Mouse (Mus musculus) telencephalon, adult 2 months (tissue): ENCODE measurements around the gene Fam161b.
A peak's percentile ranks its signal among the peaks of the same experiment; 100 is the strongest.

Experiments used
- DNase-seq: peaks from one replicate; pipeline ENCODE4 v3.0.0-alpha.2; 2011; ENCODE audit warnings: low read depth, low spot score

Gene Fam161b

DNA sequence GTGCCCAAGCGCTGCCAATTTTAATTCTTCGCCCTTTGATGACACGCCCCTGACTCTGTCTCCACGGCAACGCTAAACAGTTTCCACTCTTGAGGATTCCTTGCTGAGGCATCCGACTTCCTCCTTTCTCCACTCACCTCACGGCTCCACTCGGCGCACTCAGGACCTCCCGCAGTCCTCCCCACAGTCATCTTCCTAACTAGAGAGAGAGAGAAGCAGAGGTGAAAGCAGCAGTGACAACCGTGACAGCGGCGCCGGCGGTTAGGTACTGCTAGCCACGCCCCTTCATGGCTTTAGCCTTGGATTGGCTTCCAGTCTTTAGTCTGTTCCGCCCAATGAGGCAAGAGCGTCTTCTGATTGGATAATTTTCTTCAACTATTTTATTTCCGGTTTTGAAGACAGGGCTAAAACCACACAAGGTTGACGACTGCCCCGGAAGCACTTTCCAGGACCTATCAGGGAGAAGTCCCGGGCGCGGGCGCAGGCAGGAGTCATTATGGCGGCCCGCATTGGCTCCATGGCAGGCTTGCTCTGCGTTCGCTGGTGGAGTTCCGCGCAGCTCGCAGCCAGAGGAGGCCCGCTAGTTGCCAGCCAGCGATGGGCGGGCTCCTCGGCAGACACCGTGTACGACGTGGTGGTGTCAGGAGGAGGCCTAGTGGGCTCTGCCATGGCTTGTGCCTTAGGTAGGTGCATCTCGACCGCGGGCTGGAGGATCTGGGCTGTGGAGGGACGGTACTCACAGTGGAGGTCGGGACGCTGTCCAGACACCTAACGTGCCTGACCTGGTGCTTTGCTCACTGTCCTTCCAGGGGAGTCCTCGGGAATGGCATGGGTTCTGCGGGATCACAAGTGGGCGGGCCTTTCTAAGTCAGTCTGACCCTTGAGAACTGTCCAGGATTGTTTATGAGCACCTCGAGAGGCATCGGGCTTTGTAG is at the start of gene Fam161b, which contains the start of gene Coq6:
TSS of gene Fam161b (minus strand) at position 279 of the 935 bp plus-strand sequence.
TSS of gene Coq6 (plus strand) at position 103 of the 935 bp plus-strand sequence.
- DNase-seq, result peak; percentile 99

DNA sequence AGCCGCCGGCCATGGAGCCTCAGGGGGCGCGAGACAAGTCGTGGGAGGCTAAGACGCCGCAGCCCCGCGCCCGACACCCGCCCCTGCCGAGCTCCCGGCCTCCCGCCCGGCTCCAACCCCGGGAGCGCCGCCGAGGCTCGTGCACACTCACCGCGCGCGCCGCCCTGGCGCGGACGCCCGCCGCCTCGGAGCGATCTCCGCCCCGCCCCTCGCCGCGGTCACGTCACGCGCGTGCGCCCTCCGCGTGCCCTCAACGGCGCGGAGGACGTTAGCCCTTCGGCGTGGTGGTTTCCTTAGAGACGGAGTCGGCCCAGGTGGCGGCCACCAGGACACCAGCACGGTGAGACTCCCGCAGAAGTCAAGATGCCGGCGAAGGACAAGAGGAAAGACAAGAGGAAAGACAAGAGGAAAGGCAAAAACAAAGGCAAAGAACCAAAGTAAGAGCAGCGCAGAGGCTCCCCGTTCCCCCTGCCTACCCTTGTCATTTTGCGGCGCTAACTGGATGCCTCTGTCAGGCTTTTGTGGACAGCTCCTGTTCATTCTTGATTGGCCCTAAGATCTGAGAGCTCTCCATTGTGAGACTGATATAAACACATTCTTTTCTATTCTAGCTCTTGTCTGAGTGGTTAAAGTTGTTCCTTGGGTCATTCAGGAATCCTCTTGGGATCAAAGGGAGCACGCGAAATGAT is 47.3 kb upstream of the Fam161b start, which contains the start of the genes Entpd5 and Bbof1:
TSS of gene Entpd5 (minus strand) at position 211 of the 689 bp plus-strand sequence.
TSS of gene Bbof1 (plus strand) at position 253 of the 689 bp plus-strand sequence.
- DNase-seq, result peak; percentile 69

DNA sequence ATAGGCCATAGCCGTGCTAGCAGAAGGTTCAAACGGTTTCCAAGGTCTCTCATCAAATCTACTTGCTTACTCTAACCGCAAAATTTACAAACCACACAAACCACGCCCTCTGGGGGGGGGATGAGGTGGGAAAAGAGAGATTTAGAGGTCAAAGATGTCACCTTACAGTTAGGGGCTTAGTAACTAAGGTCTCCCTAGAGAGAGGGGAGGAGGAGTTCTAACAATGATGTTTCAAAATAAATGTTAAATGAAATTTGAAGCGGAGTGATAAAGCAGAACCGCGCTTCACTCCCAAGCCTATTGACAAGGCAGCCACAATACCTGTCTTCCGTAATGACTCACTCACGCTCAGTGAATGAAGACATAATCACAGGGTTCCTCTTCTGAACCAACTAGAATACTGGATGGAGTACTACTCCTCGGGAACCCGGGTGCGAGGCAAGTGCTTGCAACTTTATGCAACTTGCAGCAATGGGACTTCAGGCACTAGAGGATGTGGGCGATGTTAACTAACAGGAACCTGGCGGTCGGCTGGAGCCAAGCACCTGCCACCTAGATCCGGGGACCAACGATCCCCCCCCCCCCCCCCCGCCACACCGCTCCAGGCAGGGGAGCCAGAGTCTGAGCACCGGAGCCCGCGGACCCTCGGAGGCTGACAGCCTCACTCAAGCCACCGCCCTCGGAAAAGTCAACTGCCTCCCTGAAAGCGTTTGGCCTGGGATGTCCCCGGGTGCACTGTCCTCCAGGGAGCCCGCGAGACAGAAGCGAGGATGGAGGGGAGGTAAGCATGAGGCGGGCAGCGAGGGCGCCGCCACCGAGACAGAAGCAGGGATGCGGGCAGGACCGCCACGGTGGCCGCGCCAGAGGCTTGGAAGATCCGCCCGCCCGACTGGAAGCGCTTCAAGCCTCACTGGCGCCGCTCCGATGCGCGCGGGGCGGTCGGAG is 46.5 kb upstream of the Fam161b start:
- DNase-seq, result peak; percentile 11

DNA sequence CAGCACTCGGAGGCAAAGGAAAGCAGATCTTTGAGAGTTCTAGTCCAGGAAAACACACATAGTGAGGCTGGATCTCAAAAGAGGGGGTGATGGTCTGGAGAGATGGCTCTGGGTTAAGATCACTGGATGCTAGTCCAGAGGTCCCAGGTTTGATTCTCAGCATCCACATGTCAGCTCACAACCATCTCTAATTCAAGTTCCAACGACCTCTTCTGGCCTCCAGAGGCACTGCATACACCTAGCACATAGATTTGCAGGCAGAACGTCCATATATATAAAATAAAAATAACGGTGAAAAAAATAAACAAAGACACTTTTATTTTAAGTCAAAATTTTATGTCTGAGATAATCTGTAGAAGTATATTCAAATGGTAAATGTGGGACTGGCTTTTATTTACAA is 45.6 kb upstream of the Fam161b start:
- no peak for DNase-seq

DNA sequence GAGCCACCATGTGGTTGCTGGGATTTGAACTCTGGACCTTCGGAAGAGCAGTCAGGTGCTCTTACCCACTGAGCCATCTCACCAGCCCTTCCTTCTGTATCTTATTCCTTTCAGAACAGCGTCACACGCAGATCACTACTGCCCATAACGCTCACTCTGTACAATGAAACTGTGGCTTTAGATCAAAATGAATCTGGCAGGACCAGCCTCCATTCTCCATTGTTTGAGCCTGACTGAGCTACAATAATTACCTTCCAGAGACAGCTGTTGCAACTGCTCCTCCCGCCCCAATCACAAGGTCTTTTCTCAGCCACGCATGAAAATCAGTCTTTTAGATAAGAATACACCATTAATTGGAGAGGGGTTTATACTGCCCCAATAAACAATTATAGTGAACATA is 42.9 kb upstream of the Fam161b start:
- DNase-seq, result peak; percentile 16

DNA sequence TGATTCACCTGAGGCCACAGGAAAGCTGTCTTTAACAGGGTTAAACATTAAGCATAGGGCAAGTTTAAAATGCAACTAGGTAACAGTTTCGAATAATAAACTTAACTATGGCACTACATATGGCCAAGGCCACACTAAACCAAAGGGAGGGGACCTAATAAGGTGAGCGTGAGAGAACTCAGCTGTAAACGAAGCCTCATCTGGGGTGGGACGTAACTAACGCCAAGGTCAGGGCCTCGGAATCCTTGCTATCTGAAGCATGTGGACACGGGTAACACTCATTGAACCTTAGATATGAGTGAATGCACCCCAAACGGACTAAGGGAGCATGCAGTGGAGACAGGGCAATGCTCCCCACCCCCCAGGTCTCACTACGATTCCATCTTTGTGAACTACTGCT is 41.3 kb upstream of the Fam161b start:
- no peak for DNase-seq

DNA sequence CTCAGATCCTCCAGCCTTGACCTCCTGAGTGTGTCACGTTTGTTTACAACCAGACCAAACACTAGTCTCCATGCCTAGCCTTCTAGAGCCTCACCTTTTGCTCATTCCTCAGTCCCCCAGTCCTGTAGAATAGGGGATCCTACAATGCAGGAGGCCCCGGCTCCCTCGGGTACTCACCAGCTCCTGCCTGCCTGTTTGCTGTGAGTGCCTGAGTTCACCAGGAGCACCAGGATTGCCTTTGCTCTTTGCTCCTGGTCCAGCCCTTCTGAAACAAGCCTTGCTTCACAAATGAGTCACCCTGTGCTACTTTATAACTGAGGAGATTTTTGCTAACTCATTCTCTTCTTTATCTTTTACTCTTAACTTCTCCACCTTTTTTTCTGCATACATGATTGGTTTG is 39.0 kb upstream of the Fam161b start:
- no peak for DNase-seq

DNA sequence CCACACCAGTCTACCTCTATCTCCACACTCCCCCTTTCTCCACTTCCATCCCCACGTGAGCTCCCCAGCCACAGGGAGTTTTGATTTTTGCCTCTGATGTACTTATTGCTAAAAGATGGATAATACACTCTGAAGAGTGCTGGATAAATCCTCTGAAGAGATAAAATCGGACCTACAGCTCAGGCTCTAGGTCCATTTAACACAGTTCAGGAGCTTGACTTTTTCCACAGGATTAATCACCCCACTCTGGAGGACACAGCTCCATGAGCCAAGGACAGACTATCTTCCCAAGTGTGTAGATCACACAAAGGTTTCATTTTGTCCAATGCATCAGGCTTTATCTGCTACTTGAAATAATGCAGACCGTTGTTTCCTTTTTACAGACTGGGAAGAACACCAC is 38.4 kb upstream of the Fam161b start:
- DNase-seq, result no peak

DNA sequence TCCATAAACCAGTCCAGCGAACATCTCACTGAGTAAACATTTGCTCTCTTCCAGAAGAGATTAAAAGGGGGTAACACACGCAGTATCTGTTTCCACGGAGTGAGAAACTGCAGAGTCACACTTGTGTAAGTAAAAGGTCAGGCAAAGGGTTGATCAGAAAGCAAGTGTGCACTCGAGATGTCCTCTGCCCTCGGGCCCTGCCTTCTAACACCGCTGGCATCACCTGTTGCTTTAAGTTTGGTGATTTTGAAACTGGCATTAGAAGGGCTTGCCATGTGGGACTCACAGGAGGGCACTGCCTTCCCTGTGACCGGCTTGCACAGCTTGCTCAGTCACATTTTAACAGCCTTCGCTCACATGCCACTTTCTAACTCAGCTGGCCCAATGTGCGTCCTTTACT is 38.0 kb upstream of the Fam161b start:
- no peak for DNase-seq

DNA sequence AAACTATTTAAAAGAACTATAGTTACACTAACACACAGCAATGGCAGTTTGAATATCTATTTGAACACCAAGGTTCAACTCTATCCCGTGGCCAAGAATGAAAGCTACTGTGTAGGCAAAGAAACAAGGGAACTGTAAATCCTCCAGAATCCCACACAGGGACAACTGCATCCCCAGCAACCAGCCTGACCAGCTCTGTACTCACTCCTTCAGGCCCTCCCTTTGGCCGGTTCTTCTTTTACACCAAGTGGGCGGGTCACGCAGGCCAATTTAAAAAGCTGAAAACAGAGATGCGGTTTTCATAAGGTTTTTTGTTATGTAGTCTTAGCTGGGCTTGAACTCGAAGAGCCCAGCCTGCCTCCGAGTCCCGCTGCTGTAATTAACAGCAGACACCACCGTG is 37.5 kb upstream of the Fam161b start:
- no peak for DNase-seq

DNA sequence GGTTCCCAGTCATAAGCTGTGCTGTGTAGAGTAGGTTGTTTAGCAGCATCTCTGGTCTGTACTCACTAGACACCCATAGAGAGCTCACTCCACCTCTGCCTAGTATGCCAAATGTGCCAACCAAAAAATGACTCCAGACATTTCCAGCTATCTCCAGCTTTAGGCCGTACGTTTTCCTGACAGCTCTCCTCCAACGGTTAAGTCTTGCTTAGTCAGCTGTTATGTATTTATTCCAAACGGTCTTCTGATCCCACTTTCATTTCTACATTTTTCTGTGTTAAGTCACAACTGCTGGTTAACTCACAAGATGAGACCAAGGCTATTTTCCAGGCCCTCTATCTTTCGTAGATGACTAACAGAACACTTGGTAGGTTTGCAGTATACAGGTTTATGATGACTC is 37.0 kb upstream of the Fam161b start:
- DNase-seq, result no peak

DNA sequence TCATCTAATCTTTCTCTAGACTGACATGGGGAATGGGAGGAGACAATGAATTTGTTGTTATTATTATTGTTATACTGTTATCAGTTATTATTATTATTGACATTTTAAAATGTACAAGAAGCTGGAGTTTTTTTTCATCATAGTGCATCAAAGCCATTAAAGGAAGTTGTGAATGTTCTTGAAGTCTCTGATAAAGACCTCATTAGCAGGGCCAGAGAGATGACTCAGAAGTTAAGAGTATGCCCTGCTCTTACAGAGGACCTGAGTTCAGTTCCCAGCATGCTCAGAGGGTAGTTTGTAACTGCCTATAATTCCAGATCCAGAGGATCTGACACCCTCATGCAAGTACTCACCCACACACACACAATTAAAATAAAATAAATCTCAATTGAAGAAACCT is 36.1 kb upstream of the Fam161b start:
- no peak for DNase-seq

DNA sequence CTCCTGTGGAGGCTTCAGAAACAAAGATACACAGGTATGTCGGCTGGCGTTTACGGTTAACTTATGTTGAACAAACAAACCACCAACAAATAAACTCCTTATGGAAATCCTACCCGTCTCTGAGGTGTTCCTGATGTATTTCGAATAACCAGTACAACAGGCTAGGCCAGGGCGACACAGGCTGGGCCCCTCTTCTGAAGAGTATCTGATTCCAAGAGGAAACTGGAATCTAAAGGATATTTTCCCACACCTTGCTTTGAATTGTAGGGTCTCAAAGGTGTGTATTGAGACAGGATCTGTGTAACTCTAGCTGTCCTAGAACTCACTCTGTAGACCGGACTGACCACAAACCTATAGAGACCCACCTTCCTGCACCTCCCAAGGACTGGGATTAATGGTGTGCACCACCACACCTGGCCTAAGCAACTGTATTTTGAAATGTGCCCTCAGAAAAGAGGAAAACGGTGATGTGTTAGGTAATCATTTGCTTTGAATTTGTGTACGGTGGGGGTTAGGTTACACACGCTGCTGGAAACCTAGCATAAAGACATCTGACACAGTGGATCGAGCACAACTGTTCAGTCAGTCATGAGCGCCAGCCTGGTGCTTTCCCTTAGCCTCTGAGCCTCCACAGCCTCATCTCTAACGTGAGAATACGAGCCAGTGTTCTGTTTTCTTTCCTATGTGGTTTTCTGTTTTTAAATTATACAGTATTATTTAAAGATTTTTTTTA is 35.5 kb upstream of the Fam161b start:
- no peak for DNase-seq

DNA sequence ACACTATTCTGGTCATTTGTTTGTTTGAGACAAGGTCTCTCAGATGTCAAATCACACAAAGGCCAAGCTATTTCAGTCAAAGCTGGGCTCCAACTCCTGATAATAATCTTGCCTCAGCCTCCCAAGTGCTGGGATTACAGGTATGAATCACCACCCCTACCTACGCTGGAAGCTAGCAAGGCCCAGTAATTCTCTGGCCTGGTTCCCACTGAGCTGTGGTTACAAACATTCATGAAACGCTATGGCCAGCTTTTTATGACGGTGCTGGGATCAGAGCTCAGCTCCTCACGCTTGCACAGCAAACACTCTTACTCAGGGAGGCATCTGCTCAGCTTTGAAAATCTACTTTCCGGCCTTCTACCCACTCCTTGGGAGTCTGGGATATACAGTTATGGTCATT is 32.2 kb upstream of the Fam161b start:
- DNase-seq, result no peak

DNA sequence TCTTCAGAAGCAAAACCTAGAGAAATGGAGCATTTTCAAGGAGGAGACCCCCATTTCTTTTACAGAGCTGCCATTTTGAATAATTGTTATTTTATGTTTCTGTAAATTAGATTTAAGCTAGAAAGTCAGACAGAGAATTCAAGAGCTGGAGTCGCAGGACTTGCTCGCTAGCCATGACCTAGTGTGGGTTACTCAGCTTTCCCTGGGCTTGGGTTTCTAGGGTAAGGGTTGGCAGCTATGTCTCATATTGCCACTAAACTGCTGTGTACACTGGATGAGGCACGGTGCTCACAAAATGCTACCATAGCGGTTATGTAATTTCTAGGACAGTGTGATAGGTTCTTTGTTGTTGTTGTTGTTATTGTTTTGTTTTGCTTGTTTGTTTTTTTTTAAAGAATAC is 31.0 kb upstream of the Fam161b start:
- no peak for DNase-seq

DNA sequence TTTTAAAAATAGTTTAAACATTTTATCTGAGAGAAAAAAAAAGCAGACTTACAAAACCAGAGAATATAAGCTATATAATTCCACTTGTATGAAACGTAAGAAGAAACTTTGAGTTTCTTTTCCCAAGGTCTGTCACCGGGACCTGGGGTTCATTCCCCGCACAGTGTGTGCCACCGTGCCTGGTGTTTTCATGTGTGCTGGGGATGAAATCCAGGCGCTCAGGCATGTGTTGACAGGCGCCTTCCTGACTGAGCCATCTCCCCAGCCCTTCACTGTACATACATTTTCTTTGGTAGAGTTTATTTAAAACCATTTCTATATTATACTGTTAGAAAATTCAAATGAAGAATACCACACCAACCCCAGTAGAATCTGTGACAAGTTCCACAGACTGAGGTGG is 28.7 kb upstream of the Fam161b start:
- DNase-seq, result no peak

DNA sequence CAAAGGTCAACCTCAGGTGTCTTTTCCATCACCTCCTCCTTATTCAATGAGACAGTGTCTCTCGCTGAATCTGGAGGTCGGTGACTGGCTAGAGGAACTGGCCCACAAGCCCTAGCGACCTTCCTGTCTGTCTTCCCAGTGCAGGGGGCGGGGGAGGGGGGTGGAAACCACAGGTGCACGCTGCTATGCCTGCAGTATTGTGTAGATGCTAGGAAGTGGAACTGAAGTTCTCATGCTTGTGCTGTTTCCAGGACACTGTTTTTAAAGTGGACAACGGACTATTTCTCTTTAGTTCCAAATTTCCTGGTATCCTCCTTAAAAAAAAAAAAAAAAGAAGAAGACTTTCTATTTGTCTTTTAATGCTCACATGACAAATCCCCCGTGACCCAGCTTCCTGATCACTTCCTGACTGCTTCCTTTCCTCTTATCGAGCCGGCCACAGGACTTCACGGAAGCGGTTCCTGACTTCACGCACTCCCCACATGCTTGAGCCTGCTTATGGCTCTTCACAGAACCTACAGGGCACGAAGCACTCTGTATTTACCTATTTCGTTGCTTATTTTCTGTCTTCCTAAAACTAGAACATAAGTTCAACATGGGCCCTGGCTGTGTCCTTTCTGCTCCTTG is 27.3 kb upstream of the Fam161b start:
- DNase-seq, result no peak

DNA sequence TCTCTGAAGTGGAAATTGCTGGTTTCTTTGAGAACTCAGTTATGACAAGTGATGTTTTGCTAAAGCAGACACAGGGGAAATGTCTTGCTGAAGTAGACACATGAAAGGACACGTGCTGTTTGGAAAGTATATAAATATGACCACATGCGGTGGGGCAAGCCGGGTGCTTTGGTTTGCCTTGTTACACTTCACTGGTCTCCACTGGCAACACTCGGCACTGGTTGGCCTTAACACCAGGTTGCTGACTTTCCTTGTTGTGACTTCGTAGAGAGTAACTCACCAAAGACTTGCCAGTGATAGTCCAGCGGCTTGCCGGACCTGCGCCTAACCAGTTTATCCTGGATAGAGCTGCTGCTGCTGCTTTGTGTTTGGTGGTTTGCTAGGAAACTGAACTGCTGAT is 26.5 kb upstream of the Fam161b start:
- DNase-seq, result no peak

DNA sequence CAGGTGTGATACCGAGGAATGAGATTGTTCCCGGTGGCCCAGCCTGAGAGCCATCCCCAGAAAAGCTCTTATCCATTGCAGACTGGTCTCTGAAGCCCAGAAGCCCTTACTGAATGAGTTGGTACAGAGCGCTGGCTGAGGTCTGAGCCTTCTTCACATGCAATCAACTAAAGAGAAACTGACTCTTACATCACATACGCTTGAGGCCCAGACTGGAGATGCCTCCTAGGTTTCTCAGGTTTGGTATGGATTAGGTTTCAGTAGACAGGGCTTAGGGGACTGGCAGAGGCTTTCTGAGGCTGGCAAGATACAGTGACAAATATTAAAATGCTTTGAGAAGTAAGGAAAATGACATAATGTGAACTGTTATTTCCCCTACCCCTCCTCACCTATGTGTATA is 23.8 kb upstream of the Fam161b start:
- DNase-seq, result no peak

DNA sequence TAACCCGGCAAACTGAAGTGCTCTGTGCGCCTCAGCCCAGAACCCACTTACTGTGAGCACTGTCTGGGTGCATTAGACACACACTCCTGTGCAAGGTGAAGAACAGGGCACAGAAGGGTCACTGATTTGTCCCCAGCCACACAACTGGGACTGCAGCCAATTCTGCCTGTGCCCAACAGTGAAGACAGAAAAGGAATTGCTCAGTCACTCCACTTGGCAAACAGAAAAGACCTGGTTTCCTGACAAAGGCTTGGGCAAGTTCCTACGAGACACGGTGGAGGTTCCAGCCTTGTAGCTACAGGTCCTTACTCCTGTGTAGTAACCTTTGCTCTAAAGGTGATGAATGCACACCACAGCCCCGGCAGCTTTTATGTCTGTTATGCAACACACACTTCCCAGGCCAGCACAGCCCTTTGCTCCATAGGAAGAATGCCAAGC is 23.0 kb upstream of the Fam161b start:
- DNase-seq, result no peak
